Mouse (Mus musculus) heart, postnatal 25 days (tissue): ENCODE measurements around the gene Foxj2. TPM values are rescaled to one million over a fixed set of nuclear protein-coding genes. Genes with fewer than 3 reads are reported as not detected.

Source experiments
- DNase-seq: peaks from one replicate; pipeline ENCODE4 v3.0.0; 2022; ENCODE audit warnings: low spot score
- intact Hi-C: fragments of 180-260 bp; cut with DNase I; formaldehyde crosslinking; loops from one replicate; pipeline ENCODE4 v1.15.1; 2025
- microRNA-seq: library from miRNA; unstranded; fragments of <30 nt; microRNA quantifications from one replicate; pipeline ENCODE4 v1.2.0, GENCODE M21; 2022
- total RNA-seq, 2 experiments: library from RNA; stranded (reverse); gene quantifications; 2 replicates each; pipeline ENCODE4 v1.2.3; 2021

Gene Foxj2
- total RNA-seq, 2 experiments from 2014 or later: 31.8 to 37.0 TPM

GRCm38 (mm10) chr6:122862871-122863270 is 43.2 kb downstream of the Foxj2 start:
- DNase-seq: no peak
- intact Hi-C loops: no loop called here

GRCm38 (mm10) chr6:122867914-122868313 is 48.2 kb downstream of the Foxj2 start:
- DNase-seq: no peak

GRCm38 (mm10) chr6:122869846-122870245 is 50.1 kb downstream of the Foxj2 start:
- intact Hi-C loops: loop anchor here (2.0 to 5.0 kb wide), 3 partner anchors 38 to 128 kb away; no protein-coding TSS in a partner anchor

More at GRCm38 (mm10) chr6:122867914-122868313, 48.2 kb downstream of the Foxj2 start:
- intact Hi-C loops: loop anchor here (2.0 kb wide), 1 partner anchor 63 kb away; no protein-coding TSS in a partner anchor

GRCm38 (mm10) chr6:122872800-122873199 is 53.1 kb downstream of the Foxj2 start:
- no peak for DNase-seq

More at GRCm38 (mm10) chr6:122869846-122870245, 50.1 kb downstream of the Foxj2 start:
- no peak for DNase-seq

GRCm38 (mm10) chr6:122873871-122874719 is 54.4 kb downstream of the Foxj2 start, which contains the start of gene Necap1:
Gene Necap1, plus strand, starts transcription at chr6:122874474.
- peak; percentile 91 for DNase-seq
- intact Hi-C loops: loop anchor here (2.0 to 5.0 kb wide), 3 partner anchors 42 to 132 kb away; no protein-coding TSS in a partner anchor

More at GRCm38 (mm10) chr6:122872800-122873199, 53.1 kb downstream of the Foxj2 start:
- intact Hi-C loops: loop anchor here (2.0 to 5.0 kb wide), 3 partner anchors 40 to 130 kb away; no protein-coding TSS in a partner anchor

GRCm38 (mm10) chr6:122874720-122875389 is 55.1 kb downstream of the Foxj2 start:
- intact Hi-C loops: loop anchor here (5.0 kb wide), 2 partner anchors 43 to 133 kb away; no protein-coding TSS in a partner anchor
- no peak for DNase-seq

- intact Hi-C loops: no loop called here
Observed at GRCm38 (mm10) chr6:122879141-122879735, 59.5 kb downstream of the Foxj2 start.

GRCm38 (mm10) chr6:122879781-122880505 is 60.2 kb downstream of the Foxj2 start:
- intact Hi-C loops: no loop called here
- DNase-seq: no peak

More at GRCm38 (mm10) chr6:122879141-122879735, 59.5 kb downstream of the Foxj2 start:
- DNase-seq: no peak

- no peak for DNase-seq
- intact Hi-C loops: no loop called here
Observed at GRCm38 (mm10) chr6:122881287-122881686, 61.6 kb downstream of the Foxj2 start.

GRCm38 (mm10) chr6:122883603-122884002 is 63.9 kb downstream of the Foxj2 start:
- intact Hi-C loops: no loop called here
- no peak for DNase-seq

- no peak for DNase-seq
- intact Hi-C loops: no loop called here
Observed at GRCm38 (mm10) chr6:122889599-122889998, 69.9 kb downstream of the Foxj2 start.

- intact Hi-C loops: loop anchor here (5.0 kb wide), 1 partner anchor 1365 kb away; no protein-coding TSS in a partner anchor
- DNase-seq: no peak
Observed at GRCm38 (mm10) chr6:122892442-122893049, 72.8 kb downstream of the Foxj2 start.

Small RNA genes lying within 50 kb of the gene (microRNA-seq; reads per million reads assigned to microRNA genes)
- gene Mir7231: not detected

Other genes starting within 250 kb of the Foxj2 start
- 1 to 10 TPM; 3.5 to 5.2 TPM for gene Apobec1, start 217.5 kb upstream of the Foxj2 start, total RNA-seq
- gene Gdf3, start 209.8 kb upstream of the Foxj2 start, total RNA-seq: not detected
- not detected for gene Dppa3, start 193.5 kb upstream of the Foxj2 start, total RNA-seq
- not detected for gene Nanog, start 112.4 kb upstream of the Foxj2 start, total RNA-seq
- gene Slc2a3, start 18.3 kb upstream of the Foxj2 start, total RNA-seq: 1 to 10 TPM; 1.8 to 2.2 TPM
- 1 to 10 TPM; 2.9 to 3.3 TPM for gene C3ar1, start 36.2 kb downstream of the Foxj2 start, total RNA-seq
- gene Necap1, start 54.6 kb downstream of the Foxj2 start, total RNA-seq: 10 to 100 TPM; 22.1 to 24.9 TPM
- 1 to 10 TPM; 3.6 to 4.7 TPM for gene Clec4a1, start 101.9 kb downstream of the Foxj2 start, total RNA-seq
- gene Clec4a3, start 132.6 kb downstream of the Foxj2 start, total RNA-seq: 1 to 10 TPM; 2.9 to 3.6 TPM
- gene Clec4a4, start 170.5 kb downstream of the Foxj2 start, total RNA-seq: not detected
- not detected for gene Clec4b1, start 230.0 kb downstream of the Foxj2 start, total RNA-seq